Mouse (Mus musculus): ENCODE data around the gene Ddrgk1. TPM values are rescaled to one million over a fixed set of nuclear protein-coding genes. Genes with fewer than 3 reads are reported as not detected.

Gene Ddrgk1
- 49.8 and 55.9 TPM in 2 replicates for polyA plus RNA-seq (2014; fragmentation: Nextera tagmentation; extraction: Ambion mirVana)

- 0% methylated on average over 40 of the region's 40 CpGs for WGBS
- Histone ChIP-seq H3K4me2 (ENCODE audit: low read length) (peak within 1 kb of the TSS; percentile 61), H3K4me1 (ENCODE audit: control insufficient read depth, insufficient read depth, low read length) (peaks cover 16% of the 10 kb centered on the region), H3K9me3 (replicated peaks; ENCODE audit: control insufficient read depth, low read length) (no peaks in the 10 kb centered on the region), H3K27me3 (replicated peaks; ENCODE audit: control insufficient read depth, insufficient read depth, low read length) (no peaks in the 10 kb centered on the region), H3K4me3 (ENCODE audit: low read depth, low read length) (peak within 1 kb of the TSS; percentile 47), H3K27ac (ENCODE audit: low read depth, low read length) (peak within 1 kb of the TSS; percentile 97), H3K36me3 (ENCODE audit: control insufficient read depth, insufficient read depth, low read length) (peaks cover 27% of the 10 kb centered on the region), H3K9ac (ENCODE audit: low read length) (peak within 1 kb of the TSS; percentile 75)
- ATAC-seq = peak; percentile 97
- DNase-seq (ENCODE audit: low spot score) = peak; percentile 98
Observed at GRCm38 (mm10) chr2:130664102-130664701, at the start of gene Ddrgk1. TSS of gene Ddrgk1 (minus strand) at chr2:130664659.

- Histone ChIP-seq H3K9me3 (replicated peaks; ENCODE audit: control insufficient read depth, low read length) (no peaks in the 10 kb centered on the region), H3K9ac (ENCODE audit: low read length) (no peak overlapping the region), H3K4me2 (ENCODE audit: low read length) (no peak overlapping the region), H3K4me3 (ENCODE audit: low read depth, low read length) (no peak overlapping the region), H3K4me1 (ENCODE audit: control insufficient read depth, insufficient read depth, low read length) (no peaks in the 10 kb centered on the region), H3K36me3 (ENCODE audit: control insufficient read depth, insufficient read depth, low read length) (peaks cover 52% of the 10 kb centered on the region), H3K27ac (ENCODE audit: low read depth, low read length) (no peak overlapping the region), H3K27me3 (replicated peaks; ENCODE audit: control insufficient read depth, insufficient read depth, low read length) (no peaks in the 10 kb centered on the region)
- 62% methylated on average over 10 of the region's 10 CpGs for WGBS
- DNase-seq (ENCODE audit: low spot score) = no peak
- ATAC-seq = no peak
Observed at GRCm38 (mm10) chr2:130707057-130707456, 42.6 kb upstream of the Ddrgk1 start.

- Histone ChIP-seq H3K4me1 (ENCODE audit: control insufficient read depth, insufficient read depth, low read length) (no peaks in the 10 kb centered on the region), H3K9me3 (replicated peaks; ENCODE audit: control insufficient read depth, low read length) (no peaks in the 10 kb centered on the region), H3K27ac (ENCODE audit: low read depth, low read length) (no peak overlapping the region), H3K4me3 (ENCODE audit: low read depth, low read length) (no peak overlapping the region), H3K4me2 (ENCODE audit: low read length) (no peak overlapping the region), H3K36me3 (ENCODE audit: control insufficient read depth, insufficient read depth, low read length) (peaks cover 47% of the 10 kb centered on the region), H3K27me3 (replicated peaks; ENCODE audit: control insufficient read depth, insufficient read depth, low read length) (no peaks in the 10 kb centered on the region), H3K9ac (ENCODE audit: low read length) (no peak overlapping the region)
- no peak for ATAC-seq
- 75% methylated on average over 4 of the region's 4 CpGs for WGBS
- no peak for DNase-seq (ENCODE audit: low spot score)
Observed at GRCm38 (mm10) chr2:130706602-130707001, 42.1 kb upstream of the Ddrgk1 start.

- Histone ChIP-seq H3K36me3 (ENCODE audit: control insufficient read depth, insufficient read depth, low read length) (peaks cover 33% of the 10 kb centered on the region), H3K4me1 (ENCODE audit: control insufficient read depth, insufficient read depth, low read length) (no peaks in the 10 kb centered on the region), H3K4me2 (ENCODE audit: low read length) (no peak overlapping the region), H3K4me3 (ENCODE audit: low read depth, low read length) (no peak overlapping the region), H3K27me3 (replicated peaks; ENCODE audit: control insufficient read depth, insufficient read depth, low read length) (no peaks in the 10 kb centered on the region), H3K9me3 (replicated peaks; ENCODE audit: control insufficient read depth, low read length) (no peaks in the 10 kb centered on the region), H3K9ac (ENCODE audit: low read length) (no peak overlapping the region), H3K27ac (ENCODE audit: low read depth, low read length) (no peak overlapping the region)
- ATAC-seq (no peak), DNase-seq (ENCODE audit: low spot score) (no peak)
- WGBS = 70% methylated on average over 6 of the region's 6 CpGs
Observed at GRCm38 (mm10) chr2:130705178-130705577, 40.7 kb upstream of the Ddrgk1 start.

- no peak overlapping the region; the same call in 1 of the 2 replicates for H3K27ac ChIP-seq (ENCODE audit: low read depth, low read length)
- no peaks in the 10 kb centered on the region for H3K9me3 ChIP-seq (replicated peaks; ENCODE audit: control insufficient read depth, low read length)
- H3K36me3 ChIP-seq (ENCODE audit: control insufficient read depth, insufficient read depth, low read length) = peaks cover 24% of the 10 kb centered on the region
- H3K4me2 ChIP-seq (ENCODE audit: low read length) = no peak overlapping the region
- H3K27me3 ChIP-seq (replicated peaks; ENCODE audit: control insufficient read depth, insufficient read depth, low read length) = no peaks in the 10 kb centered on the region
- ATAC-seq (peak; percentile 40; the same call in 1 of the 2 replicates), DNase-seq (ENCODE audit: low spot score) (peak; percentile 70)
- 58% methylated on average over 9 of the region's 9 CpGs for WGBS
- H3K4me1 ChIP-seq (ENCODE audit: control insufficient read depth, insufficient read depth, low read length) = no peaks in the 10 kb centered on the region
- no peak overlapping the region for H3K4me3 ChIP-seq (ENCODE audit: low read depth, low read length)
- no peak overlapping the region for H3K9ac ChIP-seq (ENCODE audit: low read length)
Observed at GRCm38 (mm10) chr2:130704040-130705001, 39.9 kb upstream of the Ddrgk1 start.

- Histone ChIP-seq H3K36me3 (ENCODE audit: control insufficient read depth, insufficient read depth, low read length) (no peaks in the 10 kb centered on the region), H3K4me3 (ENCODE audit: low read depth, low read length) (peak overlapping the region; percentile 49), H3K27me3 (replicated peaks; ENCODE audit: control insufficient read depth, insufficient read depth, low read length) (peaks cover 20% of the 10 kb centered on the region), H3K9ac (ENCODE audit: low read length) (peak overlapping the region; percentile 60), H3K9me3 (replicated peaks; ENCODE audit: control insufficient read depth, low read length) (no peaks in the 10 kb centered on the region), H3K27ac (ENCODE audit: low read depth, low read length) (no peak overlapping the region), H3K4me1 (ENCODE audit: control insufficient read depth, insufficient read depth, low read length) (peaks cover 8% of the 10 kb centered on the region; the same call in 1 of the 2 replicates), H3K4me2 (ENCODE audit: low read length) (peak overlapping the region; percentile 100)
- DNase-seq (ENCODE audit: low spot score) = peak; percentile 78
- peak; percentile 49 for ATAC-seq
- under 1% methylated on average over 14 of the region's 14 CpGs for WGBS
Observed at GRCm38 (mm10) chr2:130697821-130698266, 33.4 kb upstream of the Ddrgk1 start.

- peak; percentile 44 for DNase-seq (ENCODE audit: low spot score)
- Histone ChIP-seq H3K27ac (ENCODE audit: low read depth, low read length) (no peak within 1 kb of the TSS; the same call in 1 of the 2 replicates), H3K9me3 (replicated peaks; ENCODE audit: control insufficient read depth, low read length) (no peaks in the 10 kb centered on the region), H3K4me2 (ENCODE audit: low read length) (peak within 1 kb of the TSS; percentile 100), H3K27me3 (replicated peaks; ENCODE audit: control insufficient read depth, insufficient read depth, low read length) (peaks cover 20% of the 10 kb centered on the region), H3K4me3 (ENCODE audit: low read depth, low read length) (peak within 1 kb of the TSS; percentile 49), H3K9ac (ENCODE audit: low read length) (peak within 1 kb of the TSS; percentile 60), H3K4me1 (ENCODE audit: control insufficient read depth, insufficient read depth, low read length) (peaks cover 8% of the 10 kb centered on the region; the same call in 1 of the 2 replicates), H3K36me3 (ENCODE audit: control insufficient read depth, insufficient read depth, low read length) (no peaks in the 10 kb centered on the region)
- peak; percentile 76 for ATAC-seq
- under 1% methylated on average over 61 of the region's 65 CpGs for WGBS
Observed at GRCm38 (mm10) chr2:130697153-130697810, 32.8 kb upstream of the Ddrgk1 start, which contains the start of gene Slc4a11. TSS of gene Slc4a11 (minus strand) at chr2:130697519.

- DNase-seq (ENCODE audit: low spot score) (no peak), ATAC-seq (0 out of 2 replicates have a peak, but pooled peaks have one; percentile 4)
- WGBS = 2% methylated on average over 31 of the region's 31 CpGs
- Histone ChIP-seq H3K27me3 (replicated peaks; ENCODE audit: control insufficient read depth, insufficient read depth, low read length) (peaks cover 20% of the 10 kb centered on the region), H3K4me3 (ENCODE audit: low read depth, low read length) (peak overlapping the region; percentile 49), H3K36me3 (ENCODE audit: control insufficient read depth, insufficient read depth, low read length) (no peaks in the 10 kb centered on the region), H3K27ac (ENCODE audit: low read depth, low read length) (no peak overlapping the region), H3K9me3 (replicated peaks; ENCODE audit: control insufficient read depth, low read length) (no peaks in the 10 kb centered on the region), H3K4me2 (ENCODE audit: low read length) (peak overlapping the region; percentile 100), H3K9ac (ENCODE audit: low read length) (peak overlapping the region; percentile 60), H3K4me1 (ENCODE audit: control insufficient read depth, insufficient read depth, low read length) (peaks cover 8% of the 10 kb centered on the region; the same call in 1 of the 2 replicates)
Observed at GRCm38 (mm10) chr2:130696700-130697152, 32.3 kb upstream of the Ddrgk1 start.

All from forebrain, embryonic 14.5 days (tissue).